ENCODE assay signal across 16 mouse cellular contexts in genomic region chr12:40568971-40569968, GRCm38 (mm10).
DNase-seq lines count a peak whose midpoint lies in the region; ATAC-seq lines count a peak whose summit lies in the region.
"Had no signal": no experiment of that assay in that cellular context is flagged by ENCODE, and none has a peak within 500 bp of the region (broad histone marks: within the 10 kb centered on the region; RNA-seq: fewer than 3 reads in every experiment).

No protein-coding gene starts in this region.

- no peak overlapping the region for H3K9ac ChIP-seq in lung, embryonic 16.5 days (ENCODE audit: low read length)
- H3K9ac ChIP-seq: forebrain, embryonic 15.5 days; heart, embryonic 12.5 days; liver, embryonic 15.5 days; midbrain, embryonic 12.5 days; neural tube, embryonic 12.5 days had no signal

- WGBS in lung, embryonic 16.5 days: 40% methylated on average over 9 of the region's 9 CpGs

- ATAC-seq in lung, embryonic 16.5 days (ENCODE audit: low read depth): no peak
- ATAC-seq in neutrophil, adult 5-6 weeks (ENCODE audit: extremely low read depth, insufficient number of reproducible peaks, low FRiP score, poor library complexity, severe bottlenecking): 0 out of 2 replicates have a peak, but pooled peaks have one; percentile 30

- H3K4me3 ChIP-seq in lung, embryonic 16.5 days (ENCODE audit: low read length): no peak overlapping the region
- H3K4me3 ChIP-seq: forebrain, embryonic 15.5 days; heart, embryonic 12.5 days; hindbrain, embryonic 10.5 days; liver, embryonic 15.5 days; midbrain, embryonic 12.5 days; neural tube, embryonic 12.5 days had no signal

- H3K27ac ChIP-seq in lung, embryonic 16.5 days (ENCODE audit: low read length): peak overlapping the region; percentile 37
- H3K27ac ChIP-seq: forebrain, embryonic 15.5 days; hindbrain, embryonic 10.5 days; liver, embryonic 15.5 days; midbrain, embryonic 12.5 days; neural tube, embryonic 12.5 days had no signal

- peaks cover 15% of the 10 kb centered on the region for H3K4me1 ChIP-seq in lung, embryonic 16.5 days (replicated peaks; ENCODE audit: control insufficient read depth, insufficient read depth, low read length)
- H3K4me1 ChIP-seq: liver, embryonic 15.5 days; midbrain, embryonic 12.5 days had no signal

- H3K4me2 ChIP-seq in lung, embryonic 16.5 days (ENCODE audit: low read depth, low read length): no peak overlapping the region
- H3K4me2 ChIP-seq: forebrain, embryonic 15.5 days; heart, embryonic 12.5 days; liver, embryonic 15.5 days; midbrain, embryonic 12.5 days; neural tube, embryonic 12.5 days had no signal

- peak; percentile 29 to 83 for DNase-seq in adrenal gland, adult (ENCODE audit: inconsistent age in 2 of 2, low spot score in 1 of 2)
- no peak for DNase-seq in adrenal gland, adult 18-20 months (ENCODE audit: low spot score in 2 of 2)
- peak; percentile 21 for DNase-seq in kidney, adult 18-20 months
- DNase-seq in kidney, postnatal 10 days: no peak
- DNase-seq in lung, postnatal 14 days: no peak
- no peak for DNase-seq in embryo, embryonic 9.5 days (ENCODE audit: extremely low spot score)
- DNase-seq: gastrocnemius, postnatal 10 days; thymus, adult 2 months had no signal

- H3K27me3 ChIP-seq in lung, embryonic 16.5 days (ENCODE audit: control insufficient read depth, insufficient read depth, low read depth, low read length): no peaks in the 10 kb centered on the region
- H3K27me3 ChIP-seq: forebrain, embryonic 15.5 days; heart, embryonic 12.5 days; liver, embryonic 15.5 days; midbrain, embryonic 12.5 days; neural tube, embryonic 12.5 days had no signal

- no peaks in the 10 kb centered on the region for H3K36me3 ChIP-seq in lung, embryonic 16.5 days (ENCODE audit: control insufficient read depth, insufficient read depth, low read length)
- H3K36me3 ChIP-seq: forebrain, embryonic 15.5 days; heart, embryonic 12.5 days; hindbrain, embryonic 10.5 days; liver, embryonic 15.5 days; midbrain, embryonic 12.5 days; neural tube, embryonic 12.5 days had no signal

- no peaks in the 10 kb centered on the region for H3K9me3 ChIP-seq in lung, embryonic 16.5 days (ENCODE audit: control insufficient read depth, low read length)
- H3K9me3 ChIP-seq: forebrain, embryonic 15.5 days; heart, embryonic 12.5 days; hindbrain, embryonic 10.5 days; liver, embryonic 15.5 days; midbrain, embryonic 12.5 days; neural tube, embryonic 12.5 days had no signal

Comparison
In these comparisons a context has a peak if more than half of its experiments do, and no peak if none do; other contexts are left out.
1. DNase-seq: peak in adrenal gland, adult (2 of 2) and kidney, adult 18-20 months (single experiment); none in adrenal gland, adult 18-20 months (0 of 2), kidney, postnatal 10 days (single experiment), lung, postnatal 14 days (single experiment) and embryo, embryonic 9.5 days (single experiment).